Comparison of ENCODE assay signal across 8 mouse cellular contexts in genomic region chr13:41339653-41340351, GRCm38 (mm10).
DNase-seq lines count a peak whose midpoint lies in the region; ATAC-seq and TF ChIP-seq lines count a peak whose summit lies in the region.

No protein-coding gene starts in this region.

- H3K9ac ChIP-seq in hindbrain, postnatal 0 days (replicated peaks; ENCODE audit: low read length) = no peak overlapping the region
- H3K9ac ChIP-seq in neural tube, embryonic 14.5 days (replicated peaks; ENCODE audit: low read depth, low read length) = no peak overlapping the region

- peak overlapping the region; percentile 37 for H3K4me2 ChIP-seq in hindbrain, postnatal 0 days (ENCODE audit: low read depth, low read length)
- no peak overlapping the region for H3K4me2 ChIP-seq in neural tube, embryonic 14.5 days (ENCODE audit: low read depth, low read length)

- ATAC-seq in hindbrain, postnatal 0 days = peak; percentile 92
- ATAC-seq in neural tube, embryonic 14.5 days (ENCODE audit: low read depth) = peak; percentile 75

- no peak for TF ChIP-seq CTCF in hindbrain, postnatal 0 days (IDR thresholded peaks at IDR 0.05; ENCODE audit: low read depth)

- H3K4me3 ChIP-seq in hindbrain, postnatal 0 days (ENCODE audit: low read length) = no peak overlapping the region
- no peak overlapping the region for H3K4me3 ChIP-seq in neural tube, embryonic 14.5 days (ENCODE audit: low read depth, low read length)

- DNase-seq in ovary, adult 18-20 months (ENCODE audit: low spot score) = peak; percentile 30
- DNase-seq in ovary, postnatal 14 days (ENCODE audit: low spot score) = no peak
- DNase-seq in frontal cortex, adult 2 months (ENCODE audit: extremely low spot score in 1 of 2, low spot score in 1 of 2) = peak; percentile 65 to 77
- DNase-seq in hindbrain, postnatal 0 days (ENCODE audit: low spot score) = peak; percentile 79
- peak; percentile 51 to 74 for DNase-seq in left cerebral cortex, adult 18-20 months (ENCODE audit: low spot score in 2 of 2)
- DNase-seq in spleen, postnatal 4 days (ENCODE audit: low spot score in 2 of 2) = no peak
- no peak for DNase-seq in spleen, postnatal 10 days (ENCODE audit: low spot score in 2 of 2)

- peak overlapping the region; percentile 75 for H3K27ac ChIP-seq in hindbrain, postnatal 0 days
- peak overlapping the region; percentile 44; the same call in 1 of the 2 replicates for H3K27ac ChIP-seq in neural tube, embryonic 14.5 days (ENCODE audit: low read depth, low read length)

- WGBS in hindbrain, postnatal 0 days = 38% methylated on average over 22 of the region's 22 CpGs
- 63% methylated on average over 22 of the region's 22 CpGs for WGBS in neural tube, embryonic 14.5 days

- peaks cover 9% of the 10 kb centered on the region for H3K4me1 ChIP-seq in hindbrain, postnatal 0 days (ENCODE audit: insufficient read depth, low read length)
- no peaks in the 10 kb centered on the region for H3K4me1 ChIP-seq in neural tube, embryonic 14.5 days (ENCODE audit: control insufficient read depth, insufficient read depth, low read length)

- no peaks in the 10 kb centered on the region for H3K27me3 ChIP-seq in hindbrain, postnatal 0 days (ENCODE audit: insufficient read depth, low read length)
- no peaks in the 10 kb centered on the region for H3K27me3 ChIP-seq in neural tube, embryonic 14.5 days (ENCODE audit: control insufficient read depth, insufficient read depth, low read length)

- no peaks in the 10 kb centered on the region for H3K9me3 ChIP-seq in hindbrain, postnatal 0 days (ENCODE audit: low read length)
- H3K9me3 ChIP-seq in neural tube, embryonic 14.5 days (ENCODE audit: control insufficient read depth, low read length) = no peaks in the 10 kb centered on the region

- no peaks in the 10 kb centered on the region for H3K36me3 ChIP-seq in hindbrain, postnatal 0 days (ENCODE audit: insufficient read depth, low read length)
- no peaks in the 10 kb centered on the region for H3K36me3 ChIP-seq in neural tube, embryonic 14.5 days (ENCODE audit: control insufficient read depth, insufficient read depth, low read length)

Comparison
In these comparisons a context has a peak if more than half of its experiments do, and no peak if none do; other contexts are left out.
1. DNase-seq: peak in ovary, adult 18-20 months (single experiment), frontal cortex, adult 2 months (2 of 2), hindbrain, postnatal 0 days (single experiment) and left cerebral cortex, adult 18-20 months (2 of 2); none in ovary, postnatal 14 days (single experiment), spleen, postnatal 4 days (0 of 2) and spleen, postnatal 10 days (0 of 2).